Mouse (Mus musculus) stomach, embryonic 16.5 days (tissue): ENCODE measurements around the gene Gm10337. TPM values are rescaled to one million over a fixed set of nuclear protein-coding genes. Genes with fewer than 3 reads are reported as not detected.

Experiments
- ATAC-seq: fragments of 200-750 bp; cut with Nextera tagmentation; 2 replicates; pipeline ENCODE4 v1.8.0; 2017; ENCODE audit warnings: moderate number of reproducible peaks, moderate TSS enrichment; ENCODE audit not compliant: insufficient read depth, low FRiP score
- H3K27ac ChIP-seq: fragments of 300-500 bp; sonication (generic); 2 replicates; pipeline ENCODE4 v1.5.1; 2014; ENCODE audit warnings: low read length
- H3K27me3 ChIP-seq: fragments of 300-500 bp; sonication (generic); 2 replicates; pipeline ENCODE4 v1.6.1; 2014; ENCODE audit warnings: low read length, control low read depth, mixed read lengths; ENCODE audit not compliant: control insufficient read depth, insufficient read depth
- H3K36me3 ChIP-seq: fragments of 300-500 bp; sonication (generic); 2 replicates; pipeline ENCODE4 v1.6.1; 2014; ENCODE audit warnings: low read length; ENCODE audit not compliant: control insufficient read depth, insufficient read depth
- H3K4me1 ChIP-seq: fragments of 300-500 bp; sonication (generic); 2 replicates; pipeline ENCODE4 v1.6.1; 2014; ENCODE audit warnings: low read length, control low read depth, mixed read lengths; ENCODE audit not compliant: control insufficient read depth, insufficient read depth
- H3K4me2 ChIP-seq: fragments of 300-500 bp; sonication (generic); 2 replicates; pipeline ENCODE4 v1.6.1; 2014; ENCODE audit warnings: low read depth, low read length, mixed read lengths
- H3K4me3 ChIP-seq: fragments of 300-500 bp; sonication (generic); replicated peaks from 2 replicates; pipeline ENCODE4 v1.5.1; 2014; ENCODE audit warnings: mild to moderate bottlenecking, low read length
- H3K9ac ChIP-seq: fragments of 300-500 bp; sonication (generic); 2 replicates; pipeline ENCODE4 v1.6.1; 2014; ENCODE audit warnings: low read length
- H3K9me3 ChIP-seq: fragments of 300-500 bp; sonication (generic); replicated peaks from 2 replicates; pipeline ENCODE4 v1.6.1; 2016; ENCODE audit warnings: low read length, control low read depth; ENCODE audit not compliant: control insufficient read depth
- WGBS: fragments of 180-500 bp; shearing (Covaris S2); extraction: QIAGEN DNeasy Blood & Tissue Kit; methylation state at CpG from one replicate; pipeline ENCODE4 v1.1.7; 2014; 5-methylcytosine and 5-hydroxymethylcytosine counted together
- polyA plus RNA-seq: library from polyadenylated mRNA; unstranded; fragments of >200 nt; fragmentation: Nextera tagmentation; extraction: Ambion mirVana; gene quantifications from 2 replicates; pipeline ENCODE4 v1.2.1, GENCODE M21; 2015

The Gm10337 gene
- polyA plus RNA-seq, 1 experiment from 2014 or later = not detected

- no peak overlapping the region for H3K4me3 ChIP-seq
- ATAC-seq = no peak
- no peak overlapping the region for H3K9ac ChIP-seq
- H3K9me3 ChIP-seq = no peaks in the 10 kb centered on the region
- H3K4me2 ChIP-seq = no peak overlapping the region
- H3K27me3 ChIP-seq = no peaks in the 10 kb centered on the region
- no peak overlapping the region for H3K27ac ChIP-seq
- H3K36me3 ChIP-seq = no peaks in the 10 kb centered on the region
- peaks cover 13% of the 10 kb centered on the region for H3K4me1 ChIP-seq
These were observed 39.9 kb upstream of the Gm10337 start for GRCm38 (mm10) chr15:102463666-102464065.

- H3K27ac ChIP-seq = no peak overlapping the region
- peaks cover 6% of the 10 kb centered on the region; the same call in 1 of the 2 replicates for H3K4me1 ChIP-seq
- ATAC-seq = no peak
- H3K9ac ChIP-seq = no peak overlapping the region
- no peaks in the 10 kb centered on the region for H3K36me3 ChIP-seq
- H3K4me2 ChIP-seq = no peak overlapping the region
- H3K27me3 ChIP-seq = no peaks in the 10 kb centered on the region
- H3K4me3 ChIP-seq = no peak overlapping the region
- 98% methylated on average over 9 of the region's 9 CpGs for WGBS
- H3K9me3 ChIP-seq = no peaks in the 10 kb centered on the region
These were observed 34.7 kb upstream of the Gm10337 start for GRCm38 (mm10) chr15:102468675-102469370.

- under 1% methylated on average over 34 of the region's 40 CpGs for WGBS
- peak within 1 kb of the TSS; percentile 77 for H3K4me2 ChIP-seq
- no peaks in the 10 kb centered on the region for H3K9me3 ChIP-seq
- peak; percentile 99 for ATAC-seq
- no peaks in the 10 kb centered on the region for H3K27me3 ChIP-seq
- peak within 1 kb of the TSS; percentile 91 for H3K4me3 ChIP-seq
- peak within 1 kb of the TSS; percentile 98 for H3K27ac ChIP-seq
- H3K9ac ChIP-seq = peak within 1 kb of the TSS; percentile 98
- H3K4me1 ChIP-seq = peaks cover 6% of the 10 kb centered on the region; the same call in 1 of the 2 replicates
- peaks cover 11% of the 10 kb centered on the region; the same call in 1 of the 2 replicates for H3K36me3 ChIP-seq
These were observed 33.3 kb upstream of the Gm10337 start, which contains the start of gene Pcbp2 for GRCm38 (mm10) chr15:102470183-102470604. Pcbp2 (plus strand) TSS chr15:102470539.

GRCm38 (mm10) chr15:102470605-102471294, 32.8 kb upstream of the Gm10337 start:
- peaks cover 6% of the 10 kb centered on the region; the same call in 1 of the 2 replicates for H3K4me1 ChIP-seq
- no peaks in the 10 kb centered on the region for H3K9me3 ChIP-seq
- no peaks in the 10 kb centered on the region for H3K27me3 ChIP-seq
- peak overlapping the region; percentile 77 for H3K4me2 ChIP-seq
- H3K27ac ChIP-seq = peak overlapping the region; percentile 98
- peak overlapping the region; percentile 98 for H3K9ac ChIP-seq
- WGBS = under 1% methylated on average over 41 of the region's 67 CpGs
- peaks cover 17% of the 10 kb centered on the region for H3K36me3 ChIP-seq
- peak overlapping the region; percentile 91 for H3K4me3 ChIP-seq
- peak; percentile 61 for ATAC-seq

- H3K27ac ChIP-seq = peak overlapping the region; percentile 98
- 0% methylated on average over 10 of the region's 10 CpGs for WGBS
- peaks cover 22% of the 10 kb centered on the region for H3K36me3 ChIP-seq
- H3K4me1 ChIP-seq = peaks cover 6% of the 10 kb centered on the region; the same call in 1 of the 2 replicates
- peak overlapping the region; percentile 77 for H3K4me2 ChIP-seq
- H3K9me3 ChIP-seq = no peaks in the 10 kb centered on the region
- ATAC-seq = no peak
- H3K4me3 ChIP-seq = peak overlapping the region; percentile 91
- peak overlapping the region; percentile 98 for H3K9ac ChIP-seq
- no peaks in the 10 kb centered on the region for H3K27me3 ChIP-seq
These were observed 32.3 kb upstream of the Gm10337 start for GRCm38 (mm10) chr15:102471295-102471645.

GRCm38 (mm10) chr15:102471727-102472126, 31.8 kb upstream of the Gm10337 start:
- no peaks in the 10 kb centered on the region for H3K27me3 ChIP-seq
- peak overlapping the region; percentile 91 for H3K4me3 ChIP-seq
- no peak overlapping the region for H3K27ac ChIP-seq
- H3K9me3 ChIP-seq = no peaks in the 10 kb centered on the region
- H3K36me3 ChIP-seq = peaks cover 25% of the 10 kb centered on the region
- H3K4me1 ChIP-seq = peaks cover 6% of the 10 kb centered on the region; the same call in 1 of the 2 replicates
- no peak for ATAC-seq
- no peak overlapping the region for H3K9ac ChIP-seq
- peak overlapping the region; percentile 77 for H3K4me2 ChIP-seq

GRCm38 (mm10) chr15:102473246-102473645, 30.3 kb upstream of the Gm10337 start:
- Histone ChIP-seq H3K4me3 (no peak overlapping the region), H3K4me2 (no peak overlapping the region), H3K4me1 (peaks cover 6% of the 10 kb centered on the region; the same call in 1 of the 2 replicates), H3K27me3 (no peaks in the 10 kb centered on the region), H3K27ac (no peak overlapping the region), H3K9me3 (no peaks in the 10 kb centered on the region), H3K36me3 (peaks cover 29% of the 10 kb centered on the region), H3K9ac (no peak overlapping the region)
- WGBS = 57% methylated on average over 2 of the region's 2 CpGs
- no peak for ATAC-seq

- peaks cover 35% of the 10 kb centered on the region for H3K36me3 ChIP-seq
- no peak overlapping the region for H3K9ac ChIP-seq
- WGBS = 89% methylated on average over 2 of the region's 2 CpGs
These were observed 29.0 kb upstream of the Gm10337 start for GRCm38 (mm10) chr15:102474520-102474919.

GRCm38 (mm10) chr15:102483136-102483535, 20.4 kb upstream of the Gm10337 start:
- H3K27me3 ChIP-seq = no peaks in the 10 kb centered on the region
- H3K9me3 ChIP-seq = no peaks in the 10 kb centered on the region
- H3K4me1 ChIP-seq = no peaks in the 10 kb centered on the region
- H3K36me3 ChIP-seq = peaks cover 34% of the 10 kb centered on the region
- WGBS = 83% methylated on average over 3 of the region's 3 CpGs
- no peak overlapping the region for H3K9ac ChIP-seq
- H3K27ac ChIP-seq = no peak overlapping the region
- ATAC-seq = no peak
- no peak overlapping the region for H3K4me2 ChIP-seq
- no peak overlapping the region for H3K4me3 ChIP-seq

More at GRCm38 (mm10) chr15:102474520-102474919, 29.0 kb upstream of the Gm10337 start:
- no peaks in the 10 kb centered on the region for H3K27me3 ChIP-seq
- H3K9me3 ChIP-seq = no peaks in the 10 kb centered on the region
- H3K27ac ChIP-seq = no peak overlapping the region
- H3K4me1 ChIP-seq = peaks cover 6% of the 10 kb centered on the region; the same call in 1 of the 2 replicates
- H3K4me3 ChIP-seq = no peak overlapping the region
- no peak overlapping the region for H3K4me2 ChIP-seq
- no peak for ATAC-seq
